Mouse (Mus musculus) ovary, postnatal 14 days (tissue): ENCODE measurements around the gene Dnah3.

ENCODE experiments used
- DNase-seq: peaks from one replicate; pipeline ENCODE4 v3.0.0; 2022; ENCODE audit warnings: low spot score

The Dnah3 gene

DNA sequence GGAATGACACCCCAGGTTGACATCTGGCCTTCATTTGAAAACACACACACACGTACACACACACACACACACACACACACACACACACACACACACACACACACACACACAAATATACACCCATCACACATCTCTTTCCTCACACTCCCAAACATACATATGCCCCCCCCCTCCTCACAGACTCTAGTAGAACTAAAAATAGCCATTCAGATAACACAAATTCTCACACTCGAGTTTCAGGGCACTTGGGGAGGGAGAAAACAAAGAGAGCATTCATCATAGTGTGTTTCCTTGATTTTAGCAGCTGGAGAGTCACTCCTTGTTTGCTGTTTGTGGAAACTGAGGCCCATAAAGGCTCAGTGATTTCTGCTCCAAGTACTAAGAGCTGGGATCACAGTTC lies 41.1 kb downstream of the Dnah3 start:
- no peak for DNase-seq

DNA sequence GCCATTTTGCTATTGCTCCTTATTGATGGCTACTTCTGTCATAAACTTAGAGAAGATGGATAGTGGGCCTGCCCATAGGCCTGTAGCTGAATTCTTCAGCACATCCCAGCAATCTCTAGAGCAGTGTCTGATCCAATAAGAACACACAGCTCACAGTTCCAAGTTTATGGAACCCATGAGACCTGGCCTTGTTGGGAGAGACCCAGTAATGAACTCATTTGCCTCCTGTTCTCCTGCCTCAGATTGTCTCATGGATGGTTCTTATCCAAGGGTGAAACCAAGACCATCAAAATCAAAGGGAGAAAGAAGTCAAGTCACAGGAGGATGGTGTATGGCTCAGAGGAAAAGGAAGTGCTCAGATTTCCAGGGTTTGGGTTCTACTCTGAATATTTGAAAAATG lies 44.6 kb downstream of the Dnah3 start:
- DNase-seq, result no peak

DNA sequence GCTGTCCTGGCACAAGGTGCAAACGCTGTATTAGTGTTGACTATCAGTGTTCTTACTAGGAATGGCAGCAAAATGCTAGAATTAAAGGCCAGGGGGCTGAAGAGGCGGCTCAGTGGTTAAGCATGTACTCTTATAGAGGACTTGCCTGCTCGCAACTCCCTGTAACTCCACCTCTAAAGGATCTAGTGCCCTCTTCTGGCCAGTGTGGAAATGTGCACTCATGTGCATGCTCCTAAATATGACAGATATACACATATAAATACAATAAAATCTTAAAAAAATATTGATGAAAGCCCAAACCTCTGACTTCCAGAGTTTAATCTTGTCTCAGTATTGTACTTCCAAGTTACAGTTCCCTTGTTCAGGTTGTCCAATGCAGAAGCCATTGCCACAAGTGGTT lies 51.1 kb downstream of the Dnah3 start:
- no peak for DNase-seq

DNA sequence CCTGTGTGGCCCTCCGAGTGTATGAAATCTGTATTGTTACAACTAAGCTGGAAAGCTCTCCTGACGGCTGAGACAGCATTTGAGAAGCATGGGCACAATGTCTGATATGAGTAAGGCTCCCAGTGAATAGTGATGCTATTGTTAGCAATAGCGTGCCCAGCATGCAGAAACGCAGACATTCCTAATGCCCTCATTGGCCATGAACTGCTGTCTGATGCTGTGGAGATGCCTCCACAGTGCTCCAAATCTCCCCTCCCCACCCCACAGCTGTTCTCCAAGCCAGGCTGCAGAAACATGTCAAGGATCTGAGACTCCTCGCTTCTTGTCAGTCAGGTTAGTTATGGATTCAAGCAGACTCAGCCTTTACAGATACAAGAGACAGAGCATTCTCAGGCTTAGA lies 58.7 kb downstream of the Dnah3 start:
- DNase-seq, result no peak

DNA sequence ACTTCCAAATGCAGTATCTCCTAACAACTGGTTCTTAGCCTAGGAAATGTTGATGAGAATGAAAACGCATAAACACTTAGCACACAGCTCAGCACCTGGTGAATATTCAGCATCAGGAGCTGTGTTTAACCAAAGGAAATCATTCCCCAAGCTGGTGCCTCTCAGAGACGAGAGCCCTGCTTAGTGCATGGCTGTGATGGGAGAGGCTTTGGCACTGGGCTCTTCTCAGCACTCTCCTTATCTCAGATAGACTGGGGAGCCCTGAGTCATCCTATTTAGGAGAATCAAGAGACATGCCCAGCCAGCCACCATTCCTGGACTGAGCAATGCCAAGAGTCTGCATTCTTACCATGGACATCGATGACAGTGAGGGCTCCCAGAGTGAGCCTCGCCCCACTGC lies 60.1 kb downstream of the Dnah3 start:
- no peak for DNase-seq

DNA sequence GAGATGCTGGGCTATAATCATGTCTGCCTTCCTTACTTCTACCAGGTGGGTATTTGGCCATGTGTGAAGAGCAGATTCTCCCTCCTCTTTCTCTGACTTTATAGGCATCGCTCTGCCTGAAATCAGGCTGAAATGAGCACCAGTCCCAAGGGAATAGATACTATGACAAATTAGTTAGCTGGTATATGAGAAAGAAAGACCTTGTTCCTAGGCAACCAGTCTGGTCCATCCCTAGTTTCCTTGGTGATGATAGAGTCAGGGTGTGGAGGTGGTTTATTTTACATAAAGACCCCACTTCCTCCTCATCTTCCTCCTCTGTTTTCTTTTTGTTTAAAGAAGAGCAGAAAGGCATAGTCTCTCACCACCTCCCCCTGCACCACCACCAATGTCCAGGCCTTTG lies 60.5 kb downstream of the Dnah3 start:
- DNase-seq, result no peak

DNA sequence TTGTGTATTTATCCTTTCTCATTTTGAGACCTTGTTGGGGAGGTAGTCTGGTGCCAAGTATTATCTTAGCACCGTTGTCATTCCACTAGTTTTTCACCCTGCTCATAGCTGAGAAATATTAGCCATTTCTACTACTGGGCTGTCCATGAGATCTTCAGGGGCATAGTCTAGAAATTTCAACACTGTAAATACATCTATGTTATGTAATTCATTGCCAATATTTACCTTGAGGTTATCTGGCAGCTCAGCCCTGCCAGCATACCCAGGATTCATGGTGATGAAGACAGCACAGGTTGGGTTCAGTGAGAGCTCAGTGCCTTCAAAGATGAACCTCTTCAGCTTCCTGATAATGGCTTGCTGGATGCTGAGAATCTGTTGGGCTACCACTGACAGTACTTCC lies 66.4 kb downstream of the Dnah3 start:
- DNase-seq, result no peak

DNA sequence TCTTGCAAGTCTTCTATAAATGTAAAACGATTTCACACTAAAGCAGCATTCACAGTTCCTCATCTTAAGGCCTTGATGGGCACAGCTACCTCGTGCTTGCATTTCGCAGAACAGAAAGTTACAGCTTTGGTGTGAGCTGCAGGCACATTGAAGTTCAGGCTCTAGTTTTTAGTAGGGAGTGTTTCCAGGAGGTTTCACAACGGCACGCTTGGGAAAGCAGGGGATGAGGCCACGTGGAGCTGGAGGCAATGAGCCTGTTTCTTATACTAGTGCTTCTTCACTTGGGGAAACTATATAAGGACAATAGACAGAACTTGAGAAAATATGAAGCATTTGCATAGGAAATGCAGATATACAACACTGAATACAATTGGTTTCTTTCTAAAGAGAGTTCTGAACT lies 98.0 kb downstream of the Dnah3 start:
- DNase-seq, result no peak

DNA sequence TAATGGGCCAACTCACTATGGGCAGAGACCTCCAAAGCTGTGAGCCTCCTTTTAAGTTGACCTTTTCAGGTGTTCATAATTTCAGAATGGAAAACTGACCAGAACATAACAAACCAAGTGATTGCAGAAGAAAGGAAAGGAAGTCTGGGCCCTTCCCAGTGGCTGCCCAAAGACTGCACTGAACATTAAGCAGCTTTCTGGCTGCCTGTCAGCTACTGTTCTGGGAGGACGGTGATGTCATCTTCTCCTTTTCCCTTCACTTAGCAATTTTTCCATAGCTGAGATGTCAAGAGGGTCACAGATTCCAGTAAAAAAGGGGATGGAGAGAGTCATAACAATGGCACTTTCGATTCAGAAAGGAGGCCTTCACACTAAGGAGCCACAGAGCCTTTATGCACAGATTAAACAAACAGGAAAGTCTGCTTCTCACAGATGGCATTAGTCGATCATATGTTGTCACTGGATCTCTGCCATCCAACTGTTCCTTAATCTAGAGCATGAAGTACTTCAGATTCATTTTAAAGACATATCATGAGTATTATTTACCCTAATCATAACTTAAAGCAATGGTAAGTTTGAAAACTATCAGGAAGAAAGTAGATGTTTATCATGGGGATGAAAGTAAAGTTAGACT lies 109.7 kb downstream of the Dnah3 start:
- DNase-seq, result no peak

DNA sequence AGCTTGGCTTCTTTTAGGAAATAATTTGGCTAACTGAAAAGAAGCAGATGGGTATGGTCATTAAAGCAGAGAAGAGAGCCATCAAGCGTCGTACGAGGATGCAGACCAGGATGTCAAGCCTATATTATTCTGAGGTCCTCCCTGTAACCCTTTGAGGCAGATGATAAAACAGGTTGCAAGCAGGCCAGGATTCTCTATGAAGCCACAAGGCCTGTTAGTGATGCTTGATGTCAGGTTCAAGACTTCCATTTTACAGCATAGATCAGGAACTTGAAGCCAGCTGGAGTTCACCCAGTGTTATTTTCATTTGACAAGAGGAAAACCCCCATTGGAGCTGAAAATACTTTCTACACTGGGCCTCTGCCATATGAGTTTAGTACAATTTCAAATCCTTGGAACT lies 114.9 kb downstream of the Dnah3 start:
- no peak for DNase-seq

DNA sequence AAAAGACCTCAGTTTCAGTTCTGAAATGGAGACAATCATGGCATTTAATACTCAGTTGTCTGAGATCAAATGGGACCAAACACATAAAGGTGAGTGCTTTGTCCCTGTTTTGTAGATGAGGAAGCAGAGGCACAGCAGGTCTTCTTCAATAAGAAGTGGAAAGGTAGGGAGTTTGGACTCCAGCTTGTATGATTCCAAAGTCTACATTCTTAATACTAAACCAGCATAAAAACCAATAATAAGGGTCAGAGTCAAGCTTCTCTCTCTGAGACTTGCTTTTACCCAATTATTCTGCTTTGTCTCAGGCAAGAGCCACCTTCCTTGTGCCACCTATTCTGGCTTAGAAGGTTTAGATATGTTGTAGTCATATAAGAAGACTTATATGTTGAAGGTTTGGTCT lies 116.5 kb downstream of the Dnah3 start:
- no peak for DNase-seq

DNA sequence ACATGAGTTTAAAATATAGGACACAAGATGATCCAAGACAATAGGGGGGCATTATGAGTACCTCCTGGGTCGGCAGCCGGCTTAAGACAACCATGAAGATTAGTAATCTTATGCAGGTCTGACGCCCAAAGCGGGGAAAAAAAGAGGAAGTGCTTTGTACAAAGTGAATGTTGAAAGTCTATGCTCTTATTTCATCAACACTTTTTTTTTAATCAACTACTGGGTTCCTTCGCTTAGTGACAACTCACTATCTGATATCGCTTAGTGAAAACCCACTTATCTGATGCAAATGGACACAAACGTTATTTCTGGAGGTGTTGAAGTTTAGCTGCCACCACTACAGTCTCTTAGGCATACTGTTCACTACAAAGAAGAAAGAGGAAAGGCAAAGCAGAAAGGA lies 117.5 kb downstream of the Dnah3 start:
- DNase-seq, result no peak

DNA sequence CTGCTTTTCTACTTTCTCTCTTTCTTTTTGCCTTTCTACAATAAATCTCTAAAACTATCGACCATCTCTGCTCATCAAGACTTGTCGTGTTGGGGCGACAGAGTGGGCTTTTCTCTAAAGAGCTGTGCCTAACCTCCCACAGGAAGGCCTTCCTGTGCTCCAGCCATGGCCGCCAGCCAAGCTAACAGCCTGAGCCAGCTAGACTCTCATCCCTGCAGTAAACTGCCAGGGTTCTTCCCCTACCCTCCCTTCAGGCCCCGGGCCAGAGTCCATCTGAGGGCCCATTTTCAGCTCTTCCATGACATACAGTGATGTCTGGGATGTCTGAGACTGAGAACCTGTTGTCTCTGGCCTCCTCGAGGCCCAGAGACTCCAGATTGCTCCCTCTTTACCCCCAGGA lies 118.8 kb downstream of the Dnah3 start:
- peak; percentile 22 for DNase-seq

DNA sequence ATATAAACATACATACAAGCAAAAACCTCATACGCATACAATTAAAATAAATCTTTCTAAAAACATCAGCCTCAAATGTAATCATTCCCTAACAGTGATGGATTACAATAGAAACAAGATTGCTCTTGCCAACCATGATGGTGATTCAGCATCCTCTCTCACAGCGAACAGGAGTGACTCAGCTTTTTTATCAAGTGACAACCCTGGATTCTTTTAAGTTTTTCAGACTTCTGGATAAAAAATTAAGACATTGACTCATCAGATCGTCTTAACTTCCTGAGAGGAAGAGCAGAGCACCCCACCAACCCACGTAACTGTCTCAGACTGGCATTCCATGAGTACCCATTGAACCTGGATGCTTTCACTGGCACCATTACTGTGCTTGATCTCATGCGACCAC lies 120.9 kb downstream of the Dnah3 start:
- DNase-seq, result no peak

DNA sequence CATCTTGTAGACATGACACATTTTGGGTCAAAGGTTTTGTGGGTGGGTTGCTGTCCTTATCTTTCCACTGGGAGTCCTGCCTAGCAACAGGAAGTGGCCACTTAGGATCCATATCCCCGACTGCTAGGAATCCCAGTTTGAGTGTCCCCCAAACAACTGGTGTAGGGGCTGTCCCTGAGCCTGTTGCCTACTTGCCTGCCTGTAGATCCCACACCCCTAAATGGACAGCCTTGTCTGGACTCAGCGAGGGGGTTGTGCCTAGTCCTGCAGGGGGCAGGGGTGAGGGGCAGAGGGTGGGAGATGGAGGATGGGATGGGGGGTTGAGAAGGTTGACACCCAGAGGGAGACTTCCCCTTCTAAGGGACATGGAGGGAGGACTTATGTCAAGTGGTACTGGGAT lies 125.8 kb downstream of the Dnah3 start:
- no peak for DNase-seq

DNA sequence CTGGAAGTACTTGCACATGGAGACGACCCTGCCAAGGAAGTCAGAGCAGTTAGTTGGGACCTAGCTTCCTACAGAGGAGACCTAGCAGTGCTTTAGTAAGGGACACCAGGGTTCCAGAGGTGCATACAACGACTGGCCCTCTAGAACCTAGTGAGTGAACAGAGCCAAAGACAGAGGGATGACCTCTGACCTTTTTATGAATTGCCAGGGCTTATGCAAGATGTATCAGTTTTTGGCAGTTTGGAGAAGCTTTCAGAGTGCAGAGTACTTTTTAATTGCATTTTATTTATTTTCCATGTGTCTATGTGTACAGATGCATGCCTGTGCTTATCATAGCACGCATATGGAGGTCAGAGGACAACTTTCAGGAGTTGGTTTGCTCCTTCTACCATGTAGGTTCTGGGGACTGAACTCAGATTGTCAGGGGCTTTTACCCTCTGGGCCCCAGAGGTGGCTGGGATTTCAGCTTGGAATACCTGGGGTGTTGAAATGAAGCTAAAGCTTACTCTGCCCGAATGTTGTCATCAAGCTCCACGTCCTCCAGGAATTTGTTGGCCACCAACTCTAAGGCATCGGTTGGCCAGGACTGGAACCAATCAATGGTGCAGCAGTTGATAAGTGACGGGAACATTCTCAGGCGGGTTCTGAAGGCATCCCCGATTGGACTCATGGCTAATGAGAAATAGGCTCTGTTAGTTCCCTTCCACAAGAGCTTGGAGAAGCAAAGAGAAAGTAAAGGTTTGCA lies 129.3 kb downstream of the Dnah3 start:
- no peak for DNase-seq

DNA sequence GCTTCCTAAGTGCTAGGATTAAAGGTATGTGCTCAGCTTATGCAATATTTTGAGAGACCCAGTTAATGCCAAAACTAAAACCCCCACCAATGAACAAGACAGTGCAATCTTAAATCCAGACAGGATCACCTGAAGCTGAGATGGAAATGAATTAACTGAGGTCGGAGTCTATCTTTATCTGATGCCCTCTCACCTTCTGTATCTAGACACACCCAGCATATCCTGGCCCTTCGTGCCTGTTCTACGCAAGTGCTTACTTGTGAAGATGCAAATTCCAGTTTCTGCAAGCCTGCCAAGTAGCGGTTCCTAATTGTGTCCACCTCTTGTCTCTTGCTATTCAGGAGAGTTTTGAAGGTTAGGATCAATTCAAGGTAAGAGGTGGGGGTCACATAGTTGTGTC lies 129.9 kb downstream of the Dnah3 start:
- no peak for DNase-seq

DNA sequence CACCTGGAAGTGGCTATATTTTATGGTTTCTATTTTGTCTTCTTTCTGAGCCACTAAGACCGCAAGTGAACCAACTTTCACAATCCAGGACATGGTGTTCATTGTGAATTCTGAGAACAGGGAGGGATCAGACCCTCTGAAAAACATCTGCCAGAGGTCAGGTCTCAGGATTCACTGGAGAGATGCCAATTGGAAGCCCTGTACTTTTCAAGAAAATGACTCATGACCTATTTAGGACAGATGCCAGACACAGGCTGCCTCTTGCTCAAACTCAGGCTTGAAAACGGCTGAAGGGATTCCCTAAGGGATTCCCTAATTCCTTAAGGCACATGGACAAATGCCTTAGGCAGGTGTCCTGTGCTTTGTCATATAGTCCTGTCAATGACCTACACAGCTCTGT lies 134.0 kb downstream of the Dnah3 start:
- DNase-seq, result peak; percentile 36

DNA sequence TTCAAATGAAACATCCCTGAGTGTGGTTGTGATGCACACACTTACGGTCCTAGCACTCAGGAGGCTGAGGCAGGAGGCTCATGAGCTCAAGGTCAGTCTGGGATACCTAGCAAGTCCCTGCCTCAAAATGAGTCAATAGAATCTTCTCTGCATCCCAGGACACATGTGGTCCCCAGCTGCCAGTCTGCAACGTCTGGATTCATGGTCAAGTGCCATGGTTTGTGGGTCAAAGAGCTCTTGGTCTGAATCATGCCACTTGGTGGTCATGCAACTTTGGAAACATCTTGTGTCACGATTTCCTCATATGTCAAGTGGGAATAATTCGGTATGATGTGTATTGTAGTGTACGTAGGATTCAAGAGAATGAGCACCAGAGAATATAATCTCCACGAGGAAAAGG lies 134.5 kb downstream of the Dnah3 start:
- no peak for DNase-seq

DNA sequence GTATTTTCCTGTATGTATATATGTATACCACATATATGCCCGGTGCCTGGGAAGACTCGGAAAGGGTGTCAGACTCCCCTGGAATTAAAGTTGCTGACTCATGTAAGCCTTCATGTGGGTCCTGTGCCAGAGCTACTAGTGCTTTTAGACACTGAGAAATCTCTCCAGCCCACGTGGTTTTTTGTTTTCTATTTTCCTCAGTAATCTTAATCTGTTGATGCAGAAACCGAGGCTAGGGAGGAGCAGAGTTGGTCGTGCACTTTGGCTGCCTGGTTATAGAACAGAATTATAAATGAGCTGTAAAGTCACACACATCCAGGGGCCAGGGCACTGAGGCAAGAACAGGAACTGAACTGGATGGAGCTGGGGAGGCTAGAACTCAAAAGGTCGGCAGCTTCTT lies 135.1 kb downstream of the Dnah3 start:
- DNase-seq, result no peak

DNA sequence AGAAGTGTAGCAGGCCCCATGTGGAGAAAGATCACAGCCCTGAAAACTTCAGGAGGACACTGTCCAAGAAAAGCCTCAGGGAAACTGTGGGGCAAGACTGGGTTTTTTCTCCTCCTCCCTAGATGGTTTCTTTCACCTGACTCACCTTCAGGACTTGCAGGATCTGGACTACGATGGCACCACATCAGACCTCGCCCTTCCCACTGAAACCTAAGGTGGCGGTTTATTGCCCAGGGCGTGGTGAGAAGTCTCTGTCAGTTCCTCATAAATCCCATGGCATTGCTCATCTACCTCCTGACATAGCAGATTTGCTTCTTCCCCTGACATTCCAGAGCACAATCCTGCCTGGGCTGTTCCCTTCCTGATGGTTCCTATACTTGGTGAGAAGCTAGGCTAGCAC lies 135.6 kb downstream of the Dnah3 start:
- DNase-seq, result no peak

DNA sequence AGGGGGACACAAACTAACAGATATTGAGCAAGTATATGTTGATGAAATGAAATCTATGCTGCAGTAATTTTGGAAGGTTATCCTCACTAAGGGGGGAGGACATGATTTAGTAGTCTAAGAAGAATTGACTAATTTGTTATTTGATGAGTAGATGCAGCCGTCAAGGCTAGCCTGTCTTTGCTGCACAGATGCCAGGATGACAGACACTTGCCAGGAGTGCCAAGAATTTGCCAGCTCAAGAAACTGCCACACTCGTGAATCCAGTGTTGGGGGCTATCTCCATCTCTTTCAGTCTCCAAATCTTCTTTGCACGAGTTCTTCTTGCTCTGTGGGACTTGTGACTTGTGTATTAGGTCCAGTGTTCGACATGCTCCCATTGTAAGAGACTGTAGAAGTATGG lies 136.0 kb downstream of the Dnah3 start:
- DNase-seq, result no peak

DNA sequence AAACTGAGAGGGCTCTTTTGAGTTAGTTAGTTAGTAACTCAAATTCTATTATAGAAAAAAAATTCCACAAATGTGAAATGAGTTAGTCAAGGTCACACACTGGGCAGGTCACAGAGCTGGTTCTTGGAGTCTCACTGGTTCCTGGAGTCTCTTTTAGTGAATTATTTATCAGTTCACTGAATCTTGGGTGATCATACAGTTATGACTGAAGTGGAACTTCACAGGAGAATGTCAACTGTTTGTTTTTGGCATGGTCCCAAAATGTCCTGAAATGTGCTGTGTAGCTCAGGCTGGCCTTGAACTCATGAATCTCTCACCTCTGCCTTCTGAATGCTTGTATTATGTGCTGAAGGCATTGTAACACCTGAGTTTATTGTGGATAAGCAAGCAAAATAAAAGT lies 137.7 kb downstream of the Dnah3 start:
- DNase-seq, result no peak

DNA sequence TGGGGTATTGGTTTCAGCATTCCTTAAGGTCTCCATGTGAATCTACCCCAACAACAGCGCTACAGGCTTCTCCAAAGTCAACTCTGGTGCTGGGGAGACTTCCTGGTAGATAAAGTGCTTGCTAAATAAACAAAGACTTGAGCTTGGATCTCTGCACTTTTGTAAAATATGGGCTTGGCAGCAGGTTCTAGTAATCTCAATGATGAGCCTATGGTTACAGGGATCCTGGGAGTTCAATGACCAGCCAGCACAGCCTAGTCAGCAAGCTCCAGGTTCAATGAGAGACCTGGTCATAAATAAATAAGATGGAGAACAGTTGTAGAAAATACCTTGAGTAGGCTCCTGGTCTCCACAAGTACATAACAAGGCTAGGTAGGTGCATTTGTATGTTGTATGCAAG lies 141.0 kb downstream of the Dnah3 start:
- DNase-seq, result no peak
